Mouse (Mus musculus): ENCODE measurements at regions not wholly inside any gene's neighbourhood (a gene's known extent, or its start where the extent isn't known, plus 50 kb on each side); places are given as distances from the start of the nearest gene placed in this dataset.

- WGBS, result 85% methylated on average over 7 of the region's 7 CpGs
- no peaks in the 10 kb centered on the region for H3K27me3 ChIP-seq
- no peak for ATAC-seq (ENCODE audit: low FRiP score, low read depth)
- H3K9ac ChIP-seq (replicated peaks), result no peak overlapping the region
- H3K27ac ChIP-seq (replicated peaks), result no peak overlapping the region
- H3K4me3 ChIP-seq, result no peak overlapping the region
- H3K4me1 ChIP-seq, result no peaks in the 10 kb centered on the region
- no peak overlapping the region for H3K4me2 ChIP-seq (replicated peaks)
- no peaks in the 10 kb centered on the region for H3K9me3 ChIP-seq
- no peaks in the 10 kb centered on the region for H3K36me3 ChIP-seq
Observed at GRCm38 (mm10) chr10:96257935-96258334, 121.5 kb downstream of the Gm5426 start.

- Histone ChIP-seq H3K27me3 (no peaks in the 10 kb centered on the region), H3K36me3 (no peaks in the 10 kb centered on the region), H3K27ac (replicated peaks) (no peak overlapping the region), H3K9ac (replicated peaks) (no peak overlapping the region), H3K4me1 (peaks cover 9% of the 10 kb centered on the region), H3K4me2 (replicated peaks) (no peak overlapping the region), H3K4me3 (no peak overlapping the region), H3K9me3 (no peaks in the 10 kb centered on the region)
- WGBS, result 85% methylated on average over 10 of the region's 10 CpGs
- no peak for ATAC-seq (ENCODE audit: low FRiP score, low read depth)
Observed at GRCm38 (mm10) chr10:96259242-96259641, 122.8 kb downstream of the Gm5426 start.

- H3K27ac ChIP-seq (replicated peaks), result no peak overlapping the region
- peaks cover 13% of the 10 kb centered on the region for H3K4me1 ChIP-seq
- WGBS, result 94% methylated on average over 8 of the region's 8 CpGs
- H3K36me3 ChIP-seq, result no peaks in the 10 kb centered on the region
- no peak for ATAC-seq (ENCODE audit: low FRiP score, low read depth)
- no peaks in the 10 kb centered on the region for H3K27me3 ChIP-seq
- no peaks in the 10 kb centered on the region for H3K9me3 ChIP-seq
- no peak overlapping the region for H3K4me3 ChIP-seq
- no peak overlapping the region for H3K4me2 ChIP-seq (replicated peaks)
- no peak overlapping the region for H3K9ac ChIP-seq (replicated peaks)
Observed at GRCm38 (mm10) chr10:96259648-96260047, 123.2 kb downstream of the Gm5426 start.

GRCm38 (mm10) chr10:96263544-96263943 lies 127.1 kb downstream of the Gm5426 start:
- H3K4me1 ChIP-seq, result peaks cover 26% of the 10 kb centered on the region
- H3K27me3 ChIP-seq, result no peaks in the 10 kb centered on the region
- ATAC-seq (ENCODE audit: low FRiP score, low read depth), result peak; percentile 23; the same call in 1 of the 2 replicates
- no peak overlapping the region for H3K27ac ChIP-seq (replicated peaks)
- no peaks in the 10 kb centered on the region for H3K36me3 ChIP-seq
- no peak overlapping the region for H3K4me3 ChIP-seq
- H3K9me3 ChIP-seq, result no peaks in the 10 kb centered on the region
- no peak overlapping the region for H3K4me2 ChIP-seq (replicated peaks)
- WGBS, result 27% methylated on average over 7 of the region's 7 CpGs
- no peak overlapping the region for H3K9ac ChIP-seq (replicated peaks)

- Histone ChIP-seq H3K9me3 (no peaks in the 10 kb centered on the region), H3K4me3 (no peak overlapping the region), H3K4me1 (peaks cover 26% of the 10 kb centered on the region), H3K36me3 (no peaks in the 10 kb centered on the region), H3K27me3 (no peaks in the 10 kb centered on the region), H3K9ac (replicated peaks) (no peak overlapping the region), H3K4me2 (replicated peaks) (no peak overlapping the region), H3K27ac (replicated peaks) (no peak overlapping the region)
- no peak; the same call in 1 of the 2 replicates for ATAC-seq (ENCODE audit: low FRiP score, low read depth)
- 48% methylated on average over 5 of the region's 5 CpGs for WGBS
Observed at GRCm38 (mm10) chr10:96264433-96264832, 128.0 kb downstream of the Gm5426 start.

GRCm38 (mm10) chr10:96264866-96265265 lies 128.5 kb downstream of the Gm5426 start:
- Histone ChIP-seq H3K9ac (replicated peaks) (no peak overlapping the region), H3K4me2 (replicated peaks) (no peak overlapping the region), H3K27me3 (no peaks in the 10 kb centered on the region), H3K27ac (replicated peaks) (no peak overlapping the region), H3K4me3 (no peak overlapping the region), H3K36me3 (no peaks in the 10 kb centered on the region), H3K9me3 (no peaks in the 10 kb centered on the region), H3K4me1 (peaks cover 26% of the 10 kb centered on the region)
- ATAC-seq (ENCODE audit: low FRiP score, low read depth), result peak; percentile 73; the same call in 1 of the 2 replicates
- WGBS, result 70% methylated on average over 4 of the region's 4 CpGs

GRCm38 (mm10) chr10:96266100-96266735 lies 129.8 kb downstream of the Gm5426 start:
- peaks cover 26% of the 10 kb centered on the region for H3K4me1 ChIP-seq
- 73% methylated on average over 9 of the region's 9 CpGs for WGBS
- H3K9ac ChIP-seq (replicated peaks), result no peak overlapping the region
- ATAC-seq (ENCODE audit: low FRiP score, low read depth), result no peak
- no peaks in the 10 kb centered on the region for H3K27me3 ChIP-seq
- H3K4me3 ChIP-seq, result no peak overlapping the region
- no peaks in the 10 kb centered on the region for H3K36me3 ChIP-seq
- no peak overlapping the region for H3K27ac ChIP-seq (replicated peaks)
- no peak overlapping the region for H3K4me2 ChIP-seq (replicated peaks)
- no peaks in the 10 kb centered on the region for H3K9me3 ChIP-seq

GRCm38 (mm10) chr10:96267603-96268002 lies 131.2 kb downstream of the Gm5426 start:
- H3K4me2 ChIP-seq (replicated peaks), result no peak overlapping the region
- ATAC-seq (ENCODE audit: low FRiP score, low read depth), result no peak
- H3K27me3 ChIP-seq, result no peaks in the 10 kb centered on the region
- H3K4me1 ChIP-seq, result peaks cover 26% of the 10 kb centered on the region
- no peak overlapping the region for H3K9ac ChIP-seq (replicated peaks)
- H3K4me3 ChIP-seq, result no peak overlapping the region
- H3K27ac ChIP-seq (replicated peaks), result no peak overlapping the region
- H3K36me3 ChIP-seq, result no peaks in the 10 kb centered on the region
- 81% methylated on average over 4 of the region's 4 CpGs for WGBS
- no peaks in the 10 kb centered on the region for H3K9me3 ChIP-seq

- no peak for ATAC-seq (ENCODE audit: low FRiP score, low read depth)
- Histone ChIP-seq H3K27me3 (no peaks in the 10 kb centered on the region), H3K9ac (replicated peaks) (no peak overlapping the region), H3K4me2 (replicated peaks) (no peak overlapping the region), H3K36me3 (no peaks in the 10 kb centered on the region), H3K9me3 (no peaks in the 10 kb centered on the region), H3K27ac (replicated peaks) (no peak overlapping the region), H3K4me1 (no peaks in the 10 kb centered on the region), H3K4me3 (no peak overlapping the region)
- 91% methylated on average over 7 of the region's 7 CpGs for WGBS
Observed at GRCm38 (mm10) chr10:96273607-96274365, 137.4 kb downstream of the Gm5426 start.

GRCm38 (mm10) chr10:96280149-96280548 lies 143.7 kb downstream of the Gm5426 start:
- ATAC-seq (ENCODE audit: low FRiP score, low read depth), result no peak
- Histone ChIP-seq H3K27ac (replicated peaks) (no peak overlapping the region), H3K4me1 (no peaks in the 10 kb centered on the region), H3K27me3 (no peaks in the 10 kb centered on the region), H3K4me2 (replicated peaks) (no peak overlapping the region), H3K9me3 (no peaks in the 10 kb centered on the region), H3K9ac (replicated peaks) (no peak overlapping the region), H3K4me3 (no peak overlapping the region), H3K36me3 (no peaks in the 10 kb centered on the region)
- 89% methylated on average over 6 of the region's 6 CpGs for WGBS

- WGBS, result 64% methylated on average over 10 of the region's 10 CpGs
- ATAC-seq (ENCODE audit: low FRiP score, low read depth), result 0 out of 2 replicates have a peak, but pooled peaks have one; percentile 12
Observed at GRCm38 (mm10) chr10:96285407-96286093, 149.1 kb downstream of the Gm5426 start.

GRCm38 (mm10) chr10:96286094-96286485 lies 149.7 kb downstream of the Gm5426 start:
- H3K27ac ChIP-seq (replicated peaks), result no peak overlapping the region
- no peaks in the 10 kb centered on the region for H3K4me1 ChIP-seq
- no peaks in the 10 kb centered on the region for H3K36me3 ChIP-seq
- H3K9me3 ChIP-seq, result no peaks in the 10 kb centered on the region
- no peak overlapping the region for H3K9ac ChIP-seq (replicated peaks)
- no peak overlapping the region for H3K4me3 ChIP-seq
- no peak for ATAC-seq (ENCODE audit: low FRiP score, low read depth)
- H3K4me2 ChIP-seq (replicated peaks), result no peak overlapping the region
- WGBS, result 72% methylated on average over 2 of the region's 2 CpGs
- no peaks in the 10 kb centered on the region for H3K27me3 ChIP-seq

More at GRCm38 (mm10) chr10:96285407-96286093, 149.1 kb downstream of the Gm5426 start:
- Histone ChIP-seq H3K9me3 (no peaks in the 10 kb centered on the region), H3K4me1 (no peaks in the 10 kb centered on the region), H3K4me3 (no peak overlapping the region), H3K27ac (replicated peaks) (no peak overlapping the region), H3K36me3 (no peaks in the 10 kb centered on the region), H3K9ac (replicated peaks) (no peak overlapping the region), H3K4me2 (replicated peaks) (no peak overlapping the region), H3K27me3 (no peaks in the 10 kb centered on the region)
